Mouse (Mus musculus): ENCODE measurements around the gene Rtkn.

Rtkn gene

DNA sequence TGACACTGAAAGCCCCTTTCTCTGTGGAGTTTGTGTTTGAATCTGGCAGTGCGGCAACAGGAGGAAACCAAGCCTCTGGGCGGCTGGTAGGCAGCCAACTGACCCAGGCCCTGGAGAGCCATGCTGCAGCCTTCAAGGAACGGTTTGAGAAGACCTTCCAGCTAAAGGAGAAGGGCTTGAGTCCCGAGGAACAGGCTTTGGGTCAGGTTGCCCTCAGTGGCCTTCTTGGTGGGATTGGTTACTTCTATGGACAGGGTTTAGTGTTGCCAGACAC is 18.2 kb upstream of the Rtkn start:
- no peak for DNase-seq

DNA sequence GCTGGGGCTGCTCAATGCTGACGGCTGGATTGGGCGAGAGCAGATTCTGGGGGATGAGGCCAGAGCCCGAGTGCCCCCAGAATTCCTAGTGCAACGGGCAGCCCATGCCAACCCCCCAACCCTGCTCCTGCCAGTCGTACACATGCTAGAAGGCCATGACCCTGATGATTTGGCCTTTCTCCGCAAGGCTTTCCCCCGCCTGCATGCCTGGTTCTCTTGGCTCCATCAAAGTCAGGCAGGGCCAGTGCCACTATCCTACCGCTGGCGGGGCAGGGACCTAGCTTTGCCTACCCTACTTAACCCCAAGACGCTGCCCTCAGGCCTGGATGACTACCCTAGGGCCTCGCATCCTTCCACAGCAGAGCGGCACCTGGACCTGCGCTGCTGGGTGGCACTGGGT is 17.6 kb upstream of the Rtkn start:
- DNase-seq: no peak

DNA sequence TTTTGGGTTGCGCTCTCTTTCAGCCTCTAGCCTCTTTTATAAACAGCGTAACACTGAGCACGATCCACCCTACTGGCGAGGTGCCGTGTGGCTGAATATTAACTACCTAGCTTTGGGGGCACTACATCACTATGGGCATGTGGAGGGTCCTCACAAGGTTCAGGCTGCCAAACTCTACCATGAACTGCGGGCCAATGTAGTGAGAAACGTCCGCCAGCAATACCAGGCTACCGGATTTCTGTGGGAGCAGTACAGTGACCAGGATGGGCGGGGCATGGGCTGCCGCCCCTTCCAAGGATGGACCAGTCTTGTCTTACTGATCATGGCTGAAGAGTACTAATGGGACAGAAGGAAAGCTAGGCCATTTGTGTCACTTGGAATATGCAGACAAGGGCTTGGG is 16.9 kb upstream of the Rtkn start:
- no peak for DNase-seq

DNA sequence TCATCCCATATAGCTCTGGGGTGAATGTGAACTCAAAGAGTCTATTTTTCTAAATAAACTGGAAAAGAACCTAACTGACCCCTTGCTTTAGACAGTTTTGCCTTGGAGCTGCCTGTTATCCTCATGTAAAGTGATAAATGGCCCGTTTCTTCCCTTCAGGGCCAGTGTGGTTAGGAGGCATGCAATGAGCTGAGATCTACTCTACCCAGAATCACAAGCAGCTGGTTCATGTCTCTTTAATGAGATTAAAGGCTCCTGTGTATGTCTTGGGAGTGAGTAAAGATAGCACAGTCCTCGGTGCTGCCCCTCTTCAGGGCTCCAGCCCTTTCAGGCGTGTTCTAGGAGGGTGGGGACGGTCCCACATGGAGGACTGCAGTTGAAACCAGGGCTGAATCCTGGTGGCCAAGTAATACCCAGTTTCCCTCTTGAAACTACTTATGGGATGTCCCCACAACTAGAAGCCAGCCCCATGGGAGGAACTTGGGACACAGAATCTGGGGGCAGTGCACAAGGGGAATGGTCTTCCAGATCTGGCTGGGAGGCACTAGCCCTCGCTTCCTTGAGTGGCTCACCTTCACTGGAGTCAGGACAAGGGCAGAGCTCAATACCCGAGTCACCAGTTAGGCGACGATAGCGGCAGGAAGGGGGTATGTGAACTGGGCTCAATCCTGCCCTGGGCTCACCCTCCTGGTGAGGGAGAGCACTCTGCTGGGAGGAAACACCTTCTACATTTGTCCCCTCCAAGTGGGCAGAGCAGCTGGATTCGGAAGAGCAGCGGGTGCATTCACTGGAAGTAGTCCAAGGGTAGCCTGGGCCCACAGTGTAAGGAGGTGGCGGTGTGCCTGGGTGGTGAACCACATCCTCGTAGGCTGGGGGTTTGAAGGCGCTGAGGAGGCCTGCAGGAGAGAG is 16.2 kb upstream of the Rtkn start:
- no peak for DNase-seq

DNA sequence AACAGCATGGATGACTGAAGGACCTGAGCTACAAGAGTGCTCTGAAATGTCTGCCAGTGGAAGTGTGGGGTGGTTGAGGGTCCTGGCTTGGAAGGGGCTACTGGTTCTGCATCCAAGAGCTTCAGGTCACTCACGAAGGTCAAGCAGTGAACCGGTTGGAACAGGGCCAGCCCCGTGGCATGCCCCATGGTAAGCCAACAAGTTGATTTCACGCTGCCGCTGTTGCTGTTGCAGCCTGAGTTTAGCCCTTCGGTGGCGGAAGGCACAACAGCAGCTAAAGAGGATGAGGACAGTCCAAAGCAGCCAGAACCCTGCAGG is 15.6 kb upstream of the Rtkn start:
- peak; percentile 55 for DNase-seq

DNA sequence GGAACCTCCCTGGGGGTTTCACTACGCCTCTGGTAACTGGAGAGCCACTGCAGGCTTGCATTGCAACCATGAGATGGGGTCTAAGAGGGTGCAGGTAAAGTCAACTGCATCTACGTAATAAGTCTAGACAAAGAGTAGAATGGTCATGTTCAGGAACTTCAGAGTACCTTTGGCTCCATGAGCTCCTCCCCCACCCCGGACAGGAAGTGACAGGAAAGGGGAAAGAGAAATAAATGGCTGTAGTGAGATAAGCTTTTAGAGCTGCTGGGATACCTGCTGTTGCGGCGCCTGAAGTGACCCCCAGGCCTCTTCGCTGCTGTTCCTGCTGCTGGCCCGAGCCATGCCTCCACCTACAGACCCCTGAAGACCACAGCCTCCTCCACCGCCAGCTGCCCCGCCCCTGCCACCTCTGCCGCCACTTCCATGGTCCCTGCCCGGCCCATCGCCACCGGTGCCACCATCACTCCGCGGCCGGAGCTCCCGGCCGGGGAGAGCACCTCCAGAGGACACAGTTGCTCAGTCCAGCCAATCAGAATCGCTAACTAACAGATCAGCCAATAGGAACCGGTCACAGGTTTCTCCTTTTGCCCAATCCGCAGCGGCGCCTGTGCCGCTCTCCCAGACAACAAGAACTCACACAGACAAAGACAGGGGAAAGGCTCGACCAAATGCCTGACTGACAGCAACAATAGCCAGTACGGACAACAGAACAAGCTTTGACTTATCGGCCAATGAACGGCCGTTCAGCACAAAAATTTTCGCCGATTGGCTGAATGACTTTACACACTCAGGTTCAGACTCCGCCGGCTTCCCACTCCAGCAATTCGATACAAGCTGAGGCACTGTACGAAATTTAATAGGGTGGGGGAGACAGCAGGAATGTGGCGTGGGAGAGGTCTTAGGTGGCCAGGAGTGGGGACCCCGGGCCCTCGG is 14.1 kb upstream of the Rtkn start, which contains the start of gene Wbp1:
Gene Wbp1 (minus strand): TSS at position 630 of the 933 bp plus-strand sequence.
- peak; percentile 99 for DNase-seq

DNA sequence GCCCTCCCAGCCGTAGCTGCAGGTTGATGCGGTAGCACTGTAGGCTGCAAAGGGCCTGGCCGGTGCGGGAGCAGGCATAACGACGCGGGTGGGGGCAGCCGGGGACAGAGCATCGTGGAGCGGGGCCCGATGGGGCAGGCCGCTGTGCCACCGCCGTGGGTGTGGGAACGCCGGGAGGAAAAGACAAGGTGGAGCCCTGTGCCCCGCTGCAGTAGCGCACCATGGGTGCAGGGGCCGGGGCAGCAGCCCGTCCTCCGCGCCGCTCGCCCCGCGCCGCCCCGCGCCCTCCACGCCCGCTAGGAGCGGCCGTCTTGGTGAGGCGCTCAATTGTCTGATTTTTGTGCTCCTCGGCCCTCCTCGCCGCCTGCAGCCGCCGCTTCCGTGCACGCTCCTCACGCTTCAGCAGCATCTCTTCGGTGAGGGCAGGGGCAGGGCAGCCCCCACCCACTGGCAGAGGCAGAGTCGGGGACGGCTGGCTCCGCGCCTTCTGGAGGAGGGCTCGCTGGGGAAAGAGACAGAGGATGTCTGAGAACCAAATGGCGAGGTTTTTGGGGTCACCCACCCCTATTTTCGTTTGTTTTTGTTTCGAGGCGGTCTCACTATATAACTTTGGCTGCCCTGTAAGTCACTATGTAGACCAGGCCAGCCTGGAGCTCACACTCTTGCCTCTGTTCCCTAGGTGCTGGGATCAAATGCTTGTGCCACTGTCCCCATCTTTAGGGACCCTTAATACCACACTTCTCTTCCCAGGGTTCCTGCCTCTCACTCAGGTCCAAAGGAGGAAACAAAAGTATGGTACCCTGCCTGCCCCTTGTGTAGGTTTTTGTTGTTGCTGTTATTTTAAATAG is 13.2 kb upstream of the Rtkn start:
- no peak for DNase-seq

DNA sequence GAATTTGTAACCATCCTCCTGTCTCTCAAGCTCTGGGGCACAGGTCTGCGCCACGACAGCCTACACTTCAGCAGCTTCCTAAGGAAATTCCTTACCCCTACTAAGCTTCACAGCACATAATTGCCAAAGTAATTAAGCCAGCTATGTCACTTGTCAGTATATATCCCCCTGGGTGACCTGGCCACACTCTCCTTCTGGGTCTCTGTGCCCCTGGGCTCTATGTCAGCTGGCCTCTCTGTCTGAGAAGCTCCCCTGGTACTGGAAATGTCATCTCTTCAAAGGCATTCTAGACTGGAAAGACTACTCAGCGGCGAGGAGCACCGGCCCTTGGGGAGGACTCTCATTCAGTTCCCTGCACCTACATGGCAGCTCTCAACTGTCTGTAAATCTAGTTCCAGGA is 12.3 kb upstream of the Rtkn start:
- DNase-seq: no peak

DNA sequence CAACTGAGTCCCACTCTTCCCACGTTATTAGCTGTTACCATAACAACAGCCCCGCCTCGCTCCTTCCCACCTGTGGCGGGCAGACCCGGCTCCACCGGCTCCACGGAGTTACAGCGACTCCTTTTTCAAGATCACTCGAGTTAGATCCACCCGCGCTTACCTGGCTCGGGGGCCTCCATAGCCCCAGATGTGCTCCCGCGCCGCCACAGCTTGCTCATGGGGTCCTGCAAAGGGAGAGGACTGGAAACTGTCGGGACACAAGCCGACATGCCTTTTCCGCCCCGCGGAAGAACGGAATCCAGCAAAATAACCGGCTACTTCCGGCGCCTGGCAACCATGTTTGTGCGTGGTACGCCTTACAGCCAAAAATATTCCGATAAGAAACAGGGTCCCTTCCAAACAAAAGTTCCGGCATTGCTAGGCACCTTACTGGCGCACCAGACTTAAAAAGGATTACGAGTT is 10.4 kb upstream of the Rtkn start:
- DNase-seq: peak; percentile 95

DNA sequence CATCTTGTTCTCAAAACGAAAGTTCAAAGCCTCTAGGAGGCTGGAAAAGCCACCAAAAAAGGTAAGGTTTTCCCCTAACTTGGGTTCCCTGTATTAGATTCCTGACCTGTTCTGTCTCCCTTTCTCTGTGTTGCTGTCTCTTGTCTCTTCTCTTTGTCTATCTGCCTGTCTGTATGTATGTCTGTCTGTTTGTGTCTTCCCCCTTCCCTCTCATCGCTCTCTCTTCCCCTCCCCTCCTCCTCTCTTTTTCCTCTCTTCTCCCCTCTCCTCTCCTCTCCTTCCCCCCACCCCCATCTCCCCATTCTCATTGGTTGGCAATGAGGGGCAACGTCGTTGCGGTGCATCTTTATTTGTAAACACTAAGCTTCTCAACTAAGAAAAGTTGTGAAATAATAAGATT is 9.9 kb upstream of the Rtkn start, which contains the start of gene Ino80b:
Gene Ino80b (minus strand): TSS at position 101 of the 400 bp plus-strand sequence.
- no peak for DNase-seq

DNA sequence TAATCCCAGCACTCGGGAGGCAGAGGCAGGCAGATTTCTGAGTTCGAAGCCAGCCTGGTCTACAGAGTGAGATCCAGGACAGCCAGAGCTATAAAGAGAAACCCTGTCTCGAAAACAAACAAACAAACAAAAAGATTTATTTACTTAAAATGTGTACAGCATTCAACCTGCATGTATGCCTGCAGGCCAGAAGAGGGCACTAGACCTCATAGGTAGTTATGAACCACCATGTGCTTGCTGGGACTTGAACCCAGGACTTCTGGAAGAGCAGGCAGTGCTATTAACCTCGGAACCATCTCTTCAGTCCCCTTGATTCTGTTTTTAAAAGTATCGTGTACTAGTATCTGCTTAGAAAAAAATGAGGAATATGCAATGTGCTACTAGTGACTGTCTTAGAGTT is 7.8 kb upstream of the Rtkn start:
- no peak for DNase-seq

DNA sequence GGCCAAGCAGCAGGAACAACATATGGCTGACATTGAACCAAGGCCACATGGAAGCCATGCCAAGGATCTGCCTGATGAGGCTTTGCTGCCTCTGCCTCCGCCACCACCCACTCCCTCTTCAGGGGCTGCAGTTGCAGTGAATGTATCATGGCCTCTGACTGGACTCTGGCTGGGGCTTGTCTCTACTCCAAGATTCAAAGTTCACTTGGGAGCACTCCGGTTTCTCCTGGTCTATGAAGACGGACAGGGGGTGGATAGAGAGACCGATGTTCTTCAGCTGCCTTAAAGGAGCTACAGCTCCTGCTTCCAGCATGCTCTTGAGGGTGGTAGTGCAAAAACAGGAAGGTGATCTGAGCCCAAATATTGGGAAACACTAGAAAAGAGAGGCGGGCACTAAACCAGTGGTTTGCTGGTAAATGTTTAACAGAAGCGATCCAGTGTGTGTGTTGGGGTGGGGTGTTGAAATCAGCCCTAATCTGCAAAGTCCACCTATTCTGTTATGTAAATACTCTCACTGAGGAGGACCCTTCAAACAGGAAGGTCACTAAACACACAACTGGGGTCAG is 3.7 kb upstream of the Rtkn start:
- peak; percentile 92 for DNase-seq

DNA sequence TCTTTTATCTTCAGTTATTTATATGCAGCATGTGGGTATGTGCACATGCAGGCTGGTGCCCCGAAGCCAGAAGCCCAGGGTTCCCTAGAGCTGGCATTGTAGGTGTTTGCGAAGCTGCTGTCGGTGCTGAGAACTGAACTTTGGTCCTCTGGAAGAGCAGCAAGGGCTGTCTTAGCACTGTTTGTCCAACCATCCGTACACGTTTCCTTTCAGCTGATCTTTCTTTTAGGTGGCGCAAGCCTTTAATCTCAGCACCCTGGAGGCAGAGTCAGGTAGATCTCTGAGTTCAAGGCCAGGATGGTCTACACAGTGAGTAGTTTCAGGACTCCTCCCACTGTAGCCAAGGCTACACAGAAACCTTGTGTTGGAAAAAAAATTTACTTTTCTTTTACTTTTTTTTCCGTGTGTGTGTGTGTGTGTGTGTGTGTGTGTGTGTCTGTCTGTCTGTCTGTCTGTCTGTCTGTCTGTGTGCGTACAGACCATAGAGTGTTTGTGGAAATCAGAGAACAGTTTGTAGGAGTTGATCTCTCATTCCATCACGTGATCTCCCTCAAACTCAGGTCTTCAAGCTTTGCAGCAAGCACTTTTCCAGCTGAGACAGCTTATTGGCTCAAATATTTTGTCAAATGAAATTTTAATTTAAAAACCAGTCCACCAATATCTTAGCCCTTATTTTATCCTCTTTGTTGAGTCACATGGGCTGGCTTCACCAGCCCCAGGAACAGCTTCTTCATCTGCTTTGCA is 2.9 kb upstream of the Rtkn start:
- DNase-seq: peak; percentile 54

DNA sequence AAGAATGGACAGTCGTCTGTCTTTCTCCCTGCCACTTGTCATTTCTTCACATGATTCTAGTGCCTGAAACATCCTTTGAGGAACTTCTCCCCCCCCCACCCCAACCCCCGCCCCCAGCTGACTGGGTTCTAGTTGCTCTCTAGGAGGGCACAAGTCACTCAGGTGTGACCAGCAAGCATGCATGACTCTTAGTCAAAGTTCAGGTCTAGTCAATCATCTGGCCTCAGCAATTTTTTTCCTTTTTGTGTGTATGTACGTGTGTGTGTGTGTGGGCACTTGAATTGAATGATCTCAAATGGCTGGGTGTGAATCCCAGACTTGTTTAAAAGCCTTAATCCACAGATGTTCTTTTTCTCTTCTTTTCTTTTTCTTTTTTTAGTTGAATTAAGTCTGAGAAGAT is 1.0 kb upstream of the Rtkn start:
- DNase-seq: peak; percentile 80

DNA sequence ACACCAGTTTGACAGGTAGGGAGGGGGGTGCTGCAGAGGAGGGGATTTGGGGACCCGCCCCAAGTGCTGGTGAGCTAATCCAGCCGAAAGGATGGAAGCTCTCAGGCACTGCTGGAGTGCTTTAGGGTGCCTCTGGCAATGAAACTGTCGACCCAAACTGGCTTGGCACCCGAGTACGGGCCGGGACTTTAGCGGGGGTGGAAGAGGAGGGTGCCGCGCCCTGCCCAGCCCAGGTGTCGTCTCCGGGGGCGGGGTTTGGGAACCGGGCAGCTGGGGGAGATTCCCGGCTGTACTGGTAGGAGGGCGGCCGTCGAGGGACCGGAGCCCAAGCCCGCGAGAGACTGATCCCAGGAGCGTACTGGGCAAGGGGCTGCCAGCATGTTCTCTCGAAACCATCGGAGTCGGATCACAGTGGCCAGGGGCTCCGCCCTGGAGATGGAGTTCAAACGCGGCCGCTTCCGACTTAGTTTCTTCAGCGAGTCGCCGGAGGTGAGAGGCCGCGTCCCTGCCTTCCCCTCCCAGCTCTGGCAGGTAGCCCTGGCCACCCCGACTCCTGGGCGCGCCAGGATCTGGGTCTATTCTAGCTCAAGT is 403 bp downstream of the Rtkn start:
- peak; percentile 78 for DNase-seq

DNA sequence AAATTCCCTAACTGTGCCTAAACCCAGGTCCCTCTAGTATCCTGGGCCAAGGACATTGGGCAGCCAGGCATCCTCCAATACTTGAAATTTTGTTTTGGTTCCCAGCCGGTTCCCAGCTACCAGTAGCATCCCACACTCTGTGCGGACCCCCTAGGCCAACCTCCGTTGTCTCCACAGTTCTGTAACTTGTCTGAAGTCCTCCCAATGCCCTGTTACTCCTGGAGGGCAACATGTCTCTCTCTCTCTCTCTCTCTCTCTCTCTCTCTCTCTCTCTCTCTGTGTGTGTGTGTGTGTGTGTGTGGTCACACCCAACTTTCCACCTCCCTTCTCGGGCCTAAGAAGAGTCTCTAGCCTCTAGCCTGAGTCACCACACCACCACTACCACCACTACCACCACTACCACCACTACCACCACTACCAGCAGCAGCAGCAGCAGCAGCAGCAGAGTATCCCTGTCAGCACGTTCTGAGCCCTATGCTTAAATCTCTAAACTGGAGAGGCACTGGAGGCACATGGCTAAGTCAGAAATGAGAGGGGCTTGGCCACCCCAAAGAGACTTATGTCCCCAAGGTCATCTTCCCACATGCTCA is 1.1 kb downstream of the Rtkn start:
- DNase-seq: no peak

DNA sequence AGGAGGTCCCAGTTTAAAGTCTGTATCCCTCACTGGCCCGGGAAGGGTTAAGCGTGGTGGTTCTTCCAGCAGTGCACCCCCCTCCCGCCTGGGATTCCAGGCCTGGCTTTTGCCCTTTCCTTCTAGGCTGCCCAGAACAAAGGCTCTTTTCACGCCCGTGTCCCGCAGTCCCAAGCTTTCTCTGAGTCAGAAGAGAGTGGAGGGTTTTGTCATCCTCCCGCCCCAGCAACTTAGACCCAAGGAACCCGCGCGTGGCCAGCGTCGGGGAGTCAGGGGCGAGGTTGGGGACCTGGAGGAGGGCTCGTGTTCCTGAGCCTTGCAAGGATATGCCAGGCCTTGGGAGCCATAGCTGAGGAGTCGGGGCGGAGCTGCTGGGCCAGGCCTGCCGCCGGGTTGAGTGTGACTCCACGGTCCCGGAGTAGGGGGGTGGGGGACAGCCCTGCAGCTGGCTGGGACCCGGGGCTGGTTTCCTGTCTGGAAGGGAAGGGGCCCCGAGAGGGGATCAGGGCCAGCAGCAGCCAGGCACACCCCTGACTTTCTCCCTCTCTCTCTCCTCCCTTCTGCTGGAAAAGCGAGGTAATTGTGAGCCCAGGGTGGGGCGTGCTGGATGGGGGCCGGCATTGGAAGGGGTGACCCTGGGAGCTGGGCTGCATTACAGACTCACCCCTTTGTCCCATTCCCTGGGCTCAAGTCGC is 1.8 kb downstream of the Rtkn start:
- DNase-seq: peak; percentile 76

DNA sequence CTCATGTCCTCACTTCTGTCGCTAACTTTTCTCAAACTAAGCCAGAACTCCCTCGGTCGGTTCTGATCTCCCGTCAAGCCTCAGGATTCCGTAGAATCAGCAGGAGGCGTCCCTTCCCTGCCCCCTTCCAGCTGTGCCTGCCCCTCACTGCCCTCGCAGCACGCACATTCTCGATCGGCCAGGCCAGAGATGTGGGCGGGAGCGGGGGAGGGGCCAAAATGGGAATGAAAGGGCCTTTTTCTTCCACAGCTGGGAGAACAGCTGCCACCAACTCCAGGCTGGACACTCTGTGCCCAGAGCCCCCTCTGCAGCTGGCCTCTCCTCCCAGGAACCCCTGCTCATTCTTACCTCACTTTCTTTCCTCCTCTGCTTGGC is 2.3 kb downstream of the Rtkn start:
- DNase-seq: peak; percentile 93

DNA sequence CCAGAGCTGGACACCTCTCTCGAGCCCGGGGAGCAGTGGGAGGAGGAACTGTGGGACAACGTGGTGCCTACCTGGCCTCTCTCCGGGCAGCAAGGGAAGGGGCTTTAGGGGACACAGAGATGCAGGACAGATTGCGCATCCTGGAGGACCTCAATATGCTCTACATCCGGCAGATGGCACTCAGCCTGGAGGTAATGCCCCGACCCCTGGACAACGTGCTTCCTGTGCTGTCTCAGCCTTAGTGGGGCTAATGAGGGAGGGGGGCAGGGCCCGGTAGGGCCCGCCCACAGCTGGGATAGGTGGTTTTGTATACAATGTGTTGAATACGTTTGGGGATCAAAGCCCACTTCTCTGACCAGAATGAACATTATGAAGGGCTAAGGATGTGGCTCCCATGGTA is 2.8 kb downstream of the Rtkn start:
- DNase-seq: peak; percentile 43

DNA sequence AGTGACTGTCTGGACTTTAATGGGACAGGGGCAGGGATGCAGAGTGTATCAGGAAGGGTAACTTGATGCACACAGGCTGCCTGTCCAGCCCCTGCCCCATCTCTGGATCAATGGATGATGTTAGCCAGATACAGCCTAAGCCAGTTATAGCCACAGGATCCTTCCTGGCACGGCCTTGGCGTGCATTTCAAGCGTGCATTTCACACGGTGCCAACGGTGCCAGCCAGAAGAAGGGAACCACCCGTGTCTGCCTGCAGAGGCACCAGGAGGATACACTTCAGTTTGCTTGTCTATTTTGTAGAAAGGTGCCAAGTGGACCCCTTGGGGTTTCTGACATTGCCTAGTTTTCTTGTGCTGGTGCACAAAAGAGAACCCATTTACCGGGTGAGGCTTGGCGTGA is 4.8 kb downstream of the Rtkn start:
- no peak for DNase-seq

DNA sequence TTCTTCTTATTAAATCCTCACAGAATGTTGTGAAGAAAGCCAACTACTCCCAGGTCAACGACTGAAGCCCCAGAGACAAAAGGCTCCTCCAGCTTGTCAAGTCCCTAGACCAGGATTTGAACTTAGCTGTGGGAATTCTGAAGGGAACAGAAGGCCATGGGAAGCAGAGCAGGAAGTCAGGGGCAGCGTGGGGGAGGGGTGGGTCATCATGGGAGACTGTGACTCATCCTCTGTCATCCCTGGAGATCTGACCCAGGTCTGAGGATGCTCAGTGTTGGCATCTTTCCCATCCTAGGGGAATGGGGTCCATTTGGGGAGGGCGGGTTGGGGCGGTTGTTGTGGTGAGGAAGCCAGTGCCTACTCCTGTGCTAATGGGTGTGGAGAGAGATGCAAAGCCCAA is 6.4 kb downstream of the Rtkn start:
- DNase-seq: no peak
